ENCODE assay signal across 8 mouse cellular contexts in the genomic region with DNA sequence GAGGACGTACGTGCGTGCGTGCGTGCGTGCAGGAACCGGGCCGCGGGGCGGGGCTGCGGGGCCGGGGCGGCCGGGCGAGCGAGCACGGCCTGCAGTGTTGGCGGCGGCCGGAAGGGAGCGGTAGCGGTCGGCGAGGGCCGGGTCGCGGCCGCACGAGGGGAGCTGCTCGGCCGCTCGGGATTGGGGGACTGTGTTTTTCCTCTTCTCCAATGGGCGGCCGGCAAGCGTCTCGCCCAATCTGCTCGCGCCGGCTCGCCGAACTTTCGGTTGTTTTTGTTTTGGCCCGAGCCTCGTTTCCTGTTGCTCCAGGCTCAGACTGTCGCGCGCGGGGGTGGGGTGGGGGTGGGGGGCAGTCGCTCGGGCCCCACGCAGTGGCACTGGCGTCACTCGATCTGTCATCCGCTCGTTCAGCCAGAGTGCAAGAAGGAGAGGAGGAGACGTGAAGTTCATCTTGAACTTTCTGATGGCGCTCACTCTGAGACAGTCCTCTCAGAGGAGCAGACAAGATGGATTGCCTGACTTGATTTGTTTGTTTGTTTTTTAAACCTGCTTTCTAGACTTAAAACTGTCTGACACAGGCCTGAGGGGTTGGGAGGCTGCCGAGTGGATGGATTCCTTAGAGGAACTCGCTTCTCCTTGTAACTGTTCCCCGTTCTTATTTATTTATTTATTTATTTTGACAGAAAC. TPM values are rescaled to one million over a fixed set of nuclear protein-coding genes. Genes with fewer than 3 reads are reported as not detected.
A peak's percentile ranks its signal among the peaks of the same experiment; 100 is the strongest.
DNase-seq lines count a peak whose midpoint lies in the region; ATAC-seq and TF ChIP-seq lines count a peak whose summit lies in the region.

No protein-coding gene starts in this region.

- peak; percentile 89 for ATAC-seq in Patski
- peak; percentile 87 for ATAC-seq in hindbrain, embryonic 12.5 days (ENCODE audit: low FRiP score)

- TF ChIP-seq CTCF in Patski (IDR thresholded peaks at IDR 0.05) = peak; percentile 90

- H3K4me3 ChIP-seq in hindbrain, embryonic 12.5 days = peak overlapping the region; percentile 83
- H3K4me3 ChIP-seq in macrophage (ENCODE audit: inconsistent target) = peak overlapping the region; percentile 63

- peaks cover 8% of the 10 kb centered on the region for H3K27me3 ChIP-seq in Patski
- no peaks in the 10 kb centered on the region for H3K27me3 ChIP-seq in hindbrain, embryonic 12.5 days

- H3K9ac ChIP-seq in hindbrain, embryonic 12.5 days = peak overlapping the region; percentile 100

- H3K79me2 ChIP-seq in macrophage (ENCODE audit: inconsistent target) = peaks cover 48% of the 10 kb centered on the region

- H3K36me3 ChIP-seq in hindbrain, embryonic 12.5 days = peaks cover 2% of the 10 kb centered on the region; the same call in 1 of the 2 replicates
- H3K36me3 ChIP-seq in macrophage (ENCODE audit: inconsistent target) = no peaks in the 10 kb centered on the region

- H3K9me3 ChIP-seq in hindbrain, embryonic 12.5 days (replicated peaks) = no peaks in the 10 kb centered on the region

- CTCF ChIA-PET in Patski (lab: Charles Lee) = interaction anchor here (0.6 kb wide), 1 partner anchor 123 kb away, joined by 3 read pairs; no protein-coding TSS in a partner anchor

- WGBS in hindbrain, embryonic 12.5 days = 3% methylated on average over 46 of the region's 60 CpGs
- WGBS in macrophage (ENCODE audit: missing documents) = 2% methylated on average over 44 of the region's 60 CpGs

- H3K27ac ChIP-seq in hindbrain, embryonic 12.5 days = peak overlapping the region; percentile 100
- H3K27ac ChIP-seq in macrophage = peak overlapping the region; percentile 67

- H3K4me1 ChIP-seq in hindbrain, embryonic 12.5 days = peaks cover 25% of the 10 kb centered on the region

- H3K4me2 ChIP-seq in hindbrain, embryonic 12.5 days (replicated peaks) = peak overlapping the region; percentile 71

- in situ Hi-C loops in Patski (cut with MboI; ENCODE audit: low pct_unique_long_range_greater_than_20kb) = no loop called here

- POLR2A ChIA-PET in Patski (lab: Charles Lee) = interaction anchor here (0.7 to 2.1 kb wide), 5 partner anchors 8 to 738 kb away, joined by 3 to 12 read pairs (median 4); a partner anchor contains a TSS

- DNase-seq in Patski (ENCODE audit: low read depth, low spot score) = peak; percentile 68
- DNase-seq in cerebellum, adult 9-10 months = peak; percentile 74
- peak; percentile 91 for DNase-seq in forelimb bud, embryonic 11.5 days (ENCODE audit: low read depth, low spot score)
- peak; percentile 90 to 94 for DNase-seq in left cerebral cortex, adult 18-20 months (ENCODE audit: low spot score in 2 of 2)
- peak; percentile 92 for DNase-seq in right cerebral cortex, adult 18-20 months
- DNase-seq in urinary bladder, postnatal 10 days (ENCODE audit: low spot score) = peak; percentile 68

RNA-seq across cellular contexts. Expression of a gene that starts 1.6 kb away (rescaled TPM):
- polyA plus RNA-seq in Patski (2021) = 35.0 TPM
- 59.3 and 70.8 TPM in 2 replicates for polyA plus RNA-seq in hindbrain, embryonic 12.5 days (2016; fragmentation: Nextera tagmentation; extraction: Ambion mirVana)
- total RNA-seq in left cerebral cortex, adult 18-20 months (2021) = 10 to 100 TPM; 48.8 to 49.8 TPM
- 100 to 1,000 TPM in 24 of 26 experiments, 10 to 100 TPM in 2; 88.4 to 245 (median 174) TPM for total RNA-seq in macrophage (2018; cell fraction: chromatin; rRNA removed)
- 10 to 100 TPM; 11.6 to 31.1 (median 23.0) TPM for total RNA-seq in macrophage (2018; cell fraction: cytosol; rRNA removed)
- total RNA-seq in macrophage (2018; cell fraction: nucleus; rRNA removed) = 100 to 1,000 TPM in 8 of 26 experiments, 10 to 100 TPM in 18; 51.8 to 141 (median 84.1) TPM
- 16.2 to 28.8 TPM (median 20.6 TPM) in 3 replicates for polyA plus RNA-seq in macrophage (2018)

Comparison
In these comparisons a context has a peak if more than half of its experiments do, and no peak if none do; other contexts are left out.
1. Peak in every context shown above with its lines: DNase-seq, ATAC-seq, H3K4me3 ChIP-seq and H3K27ac ChIP-seq.